Mouse (Mus musculus): ENCODE data around the gene Dock1.
A peak's percentile ranks its signal among the peaks of the same experiment; 100 is the strongest.

Gene Dock1

DNA sequence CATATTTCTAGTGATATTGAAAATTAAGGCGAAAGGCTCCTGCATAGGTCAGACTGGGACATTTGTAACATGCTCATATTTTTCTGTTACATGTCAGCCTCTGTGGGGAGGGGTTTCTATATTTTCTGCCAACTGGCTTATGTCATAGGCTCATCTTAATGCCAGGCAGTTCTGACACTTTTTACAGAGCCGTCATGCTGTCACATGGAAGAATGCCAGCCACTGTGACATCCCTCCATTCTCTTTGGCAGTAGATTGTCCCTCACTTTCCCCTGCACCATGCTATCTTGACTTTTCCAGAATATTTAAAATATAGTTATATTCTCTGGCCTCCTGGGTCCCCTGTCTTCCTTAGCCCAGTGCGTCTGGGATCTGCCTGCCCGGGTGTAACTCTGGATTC is 172.3 kb downstream of the Dock1 start:
- DNase-seq: no peak

DNA sequence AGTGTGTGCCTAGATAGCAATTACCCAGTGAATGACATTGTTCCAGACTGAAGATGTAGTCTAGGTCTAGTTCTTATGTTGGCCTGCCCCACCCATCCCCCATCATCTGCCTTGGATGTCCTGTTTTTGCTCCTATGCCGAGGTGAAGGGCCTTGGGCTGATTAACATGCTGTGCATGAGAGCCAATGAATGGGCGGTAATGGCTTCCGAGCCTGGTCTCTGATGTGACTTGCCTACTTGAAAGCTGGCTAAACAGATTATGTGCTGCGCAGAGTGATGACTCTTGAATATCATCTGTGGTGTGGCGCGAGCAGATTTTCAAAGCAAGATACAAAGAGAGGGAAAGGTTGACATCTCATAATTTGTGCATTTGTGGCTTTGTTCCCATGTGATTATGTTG is 191.5 kb downstream of the Dock1 start:
- no peak for DNase-seq

DNA sequence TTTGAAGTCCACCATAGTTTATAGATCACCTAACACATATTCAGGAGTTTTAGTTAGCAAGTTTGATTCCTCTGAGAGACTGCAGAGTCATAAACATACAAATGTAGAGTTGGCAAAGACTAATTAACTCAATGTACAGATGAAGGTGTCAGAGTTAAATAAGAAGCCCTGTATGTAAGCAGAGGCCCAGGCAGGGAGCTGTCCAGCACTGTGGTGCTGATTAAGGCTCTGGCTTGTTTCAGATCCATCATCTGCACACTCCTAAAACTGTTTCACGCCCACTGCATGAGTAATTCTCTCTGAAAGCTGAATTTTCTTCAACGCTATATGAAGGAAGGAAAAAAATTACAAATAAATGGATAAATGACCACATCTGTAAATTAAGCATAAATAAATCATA is 193.7 kb downstream of the Dock1 start:
- DNase-seq: peak; percentile 46

DNA sequence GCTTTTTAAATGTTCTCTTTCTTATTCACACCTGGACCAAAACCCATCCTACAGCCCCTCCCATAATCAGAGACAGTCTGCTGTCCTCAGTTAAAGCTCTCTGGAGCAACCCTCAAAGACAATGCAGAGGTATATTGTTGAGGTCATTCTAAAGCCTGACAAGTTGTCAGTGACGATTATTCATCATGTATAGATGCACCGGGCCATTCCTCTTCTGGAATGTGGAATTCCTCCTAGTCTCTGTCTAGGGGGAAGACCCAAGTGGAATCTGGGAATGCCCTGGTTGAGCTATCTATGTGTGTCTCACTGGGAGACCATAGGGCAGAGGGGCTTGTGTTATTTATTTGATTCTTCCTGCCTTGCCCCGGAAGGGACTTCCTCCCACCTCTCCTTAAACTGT is 202.1 kb downstream of the Dock1 start:
- no peak for DNase-seq

DNA sequence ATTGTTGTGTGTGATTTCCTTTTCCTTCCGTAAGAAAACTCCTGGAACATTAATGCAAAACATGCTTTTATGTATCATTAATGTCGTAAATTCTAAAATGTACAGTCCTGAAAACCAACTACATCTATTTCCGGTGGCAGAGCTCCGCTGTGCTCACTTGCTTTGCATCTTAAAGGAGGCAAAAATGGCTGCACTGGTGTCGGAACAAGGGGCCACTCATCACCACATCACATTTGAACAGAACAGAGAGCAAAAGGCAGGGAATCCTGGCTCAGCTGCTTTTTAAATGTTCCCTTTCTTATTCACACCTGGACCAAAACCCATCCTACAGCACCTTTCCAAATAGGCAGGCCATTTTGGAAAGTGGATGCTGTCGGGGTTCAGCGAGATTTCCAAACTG is 202.5 kb downstream of the Dock1 start:
- no peak for DNase-seq

DNA sequence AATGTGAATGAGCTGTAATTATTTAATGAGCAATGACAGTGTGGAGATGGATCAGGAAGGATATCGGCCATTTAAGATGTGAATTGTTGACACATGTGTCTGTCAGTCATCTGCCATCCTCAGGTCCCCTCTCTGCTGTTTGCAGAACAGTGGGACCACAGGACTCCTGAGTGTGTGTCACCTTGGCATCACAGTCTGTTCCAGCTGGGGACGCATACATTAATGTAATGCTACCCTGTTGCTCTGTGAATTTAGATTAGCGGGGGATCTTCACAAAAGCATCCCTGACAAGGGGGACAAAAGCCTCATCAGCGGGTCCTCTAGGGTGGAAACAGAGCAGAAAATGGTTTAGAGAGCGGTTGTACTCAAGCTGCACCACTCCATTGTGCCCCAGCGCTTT is 208.5 kb downstream of the Dock1 start:
- DNase-seq: no peak

DNA sequence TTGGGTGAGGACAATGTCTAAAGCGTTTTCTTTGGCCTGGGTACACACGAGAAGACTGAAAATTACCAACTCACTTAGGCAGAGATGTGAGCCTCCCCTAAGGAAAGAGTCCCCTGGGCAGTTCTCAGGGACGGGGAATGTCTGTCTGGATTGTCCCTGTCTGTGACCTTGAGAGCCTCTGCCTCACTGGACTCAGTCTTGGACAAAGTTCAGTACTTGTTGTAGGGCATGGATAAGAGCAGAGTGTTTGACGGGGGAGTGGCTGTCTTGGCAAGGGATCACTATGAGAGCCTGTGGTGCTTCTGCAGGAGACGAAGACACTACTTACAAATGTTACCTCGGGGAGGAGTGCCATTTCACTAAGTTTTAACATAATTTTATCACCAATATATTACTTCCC is 210.0 kb downstream of the Dock1 start:
- no peak for DNase-seq

DNA sequence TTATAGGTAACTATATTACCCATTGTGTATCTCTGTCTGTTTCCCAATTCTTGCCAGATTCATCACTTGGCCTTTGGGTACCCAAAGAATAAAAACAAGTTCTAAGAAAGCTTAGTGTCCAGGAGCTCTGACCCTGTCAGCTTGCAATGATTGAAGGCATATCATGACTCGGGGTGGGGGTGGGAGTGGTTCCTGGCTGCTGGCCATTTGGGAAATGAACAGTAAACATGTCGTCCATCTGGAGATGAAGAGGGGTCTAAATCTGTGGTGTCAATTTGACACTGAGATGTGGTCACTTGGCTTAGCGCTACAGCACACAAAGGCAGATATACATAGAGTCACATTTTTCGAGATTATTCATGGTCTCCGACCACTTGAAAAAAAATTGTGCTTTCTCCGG is 213.1 kb downstream of the Dock1 start:
- DNase-seq: no peak

DNA sequence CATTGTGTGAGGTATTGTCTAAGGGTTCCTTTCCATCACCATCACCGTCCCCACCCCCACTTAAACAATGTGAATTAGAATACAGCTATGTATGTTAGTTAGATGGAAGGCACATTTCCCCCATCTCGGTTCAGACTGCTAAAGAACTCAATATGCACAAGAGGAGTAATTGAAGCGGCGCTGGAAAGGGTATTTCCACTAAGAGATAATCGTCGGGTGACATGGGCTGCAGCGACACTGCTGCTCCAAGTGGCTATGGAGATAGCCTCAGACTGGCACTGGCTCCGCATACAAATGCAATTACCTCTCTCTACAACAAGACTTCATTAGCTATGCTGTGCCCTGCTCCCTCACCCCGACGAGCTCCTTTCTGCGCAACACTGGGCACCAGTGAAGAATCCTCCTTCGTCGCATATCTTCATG is 222.0 kb downstream of the Dock1 start:
- DNase-seq: no peak

DNA sequence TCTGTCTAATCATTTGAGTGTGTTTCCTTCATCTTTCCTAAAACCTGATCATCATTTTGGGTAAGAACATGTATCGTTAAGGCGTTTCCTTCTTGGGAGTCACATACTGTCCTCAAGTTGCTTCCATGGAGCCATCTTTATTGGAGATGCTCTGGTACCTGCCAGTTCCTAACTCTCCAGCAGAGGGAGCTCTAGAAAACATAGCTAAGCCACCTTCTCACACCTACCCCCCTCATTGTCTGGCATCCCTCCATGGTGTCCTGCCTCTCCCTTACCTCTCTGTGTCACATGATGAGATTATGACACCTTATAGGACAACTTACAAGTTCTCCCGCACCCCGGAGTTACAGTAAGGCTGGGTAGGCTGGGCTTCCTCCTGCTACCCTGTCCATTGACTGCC is 222.5 kb downstream of the Dock1 start:
- no peak for DNase-seq

DNA sequence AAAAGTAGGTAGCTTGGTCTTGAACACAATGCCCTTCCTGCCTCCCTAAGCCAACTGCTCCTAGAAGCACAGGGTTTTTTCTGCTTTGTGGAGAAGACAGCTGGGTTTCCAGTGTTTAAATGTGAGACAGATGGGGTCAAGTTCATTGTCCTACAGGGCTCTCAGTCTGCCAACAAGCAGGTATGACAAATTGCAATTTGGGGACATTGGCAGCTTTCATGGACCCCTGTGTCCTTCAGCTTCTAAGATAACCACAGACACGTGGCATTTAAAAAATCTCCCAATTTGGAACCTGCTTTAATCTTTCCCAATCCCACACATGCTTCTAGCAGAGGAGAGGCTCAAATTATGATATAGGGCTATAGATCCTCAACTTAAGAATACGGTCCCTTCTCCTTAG is 224.2 kb downstream of the Dock1 start:
- DNase-seq: no peak

DNA sequence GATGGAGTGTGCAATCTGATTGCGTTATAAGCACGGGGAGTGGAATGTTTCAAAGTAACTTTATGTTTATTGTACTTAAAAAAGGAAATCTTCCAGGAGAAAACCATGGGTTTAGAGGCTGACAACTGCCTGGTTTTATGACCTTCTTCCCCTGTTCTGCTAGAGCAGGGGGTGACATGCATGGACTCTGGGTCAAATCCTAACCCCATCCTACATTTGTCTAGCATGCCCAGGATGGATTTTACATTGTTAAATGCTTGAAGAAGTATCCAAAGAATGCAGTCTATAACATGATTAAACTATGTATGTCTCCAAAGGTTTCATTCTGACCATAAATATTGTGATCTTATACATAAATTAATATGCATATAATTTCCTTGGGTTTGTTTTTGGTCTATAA is 229.0 kb downstream of the Dock1 start:
- DNase-seq: no peak

DNA sequence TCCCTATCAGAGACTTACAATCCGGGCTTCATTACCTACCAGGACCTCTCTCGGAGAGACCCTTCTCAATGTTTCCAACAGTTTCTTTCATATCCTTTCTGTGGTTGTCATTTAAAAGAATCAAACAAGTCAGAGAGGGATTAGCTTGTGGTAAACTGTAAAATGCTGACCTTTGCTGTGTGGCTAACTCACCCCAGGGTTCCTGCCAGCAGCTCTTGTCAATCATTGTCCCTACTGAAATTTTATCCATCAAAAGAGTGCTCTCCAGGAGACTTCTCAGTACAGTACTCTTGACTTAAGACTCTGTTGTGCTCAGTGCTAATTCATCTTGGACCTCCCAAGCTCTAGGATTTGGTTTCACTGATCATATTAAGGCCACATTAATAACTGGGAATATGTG is 231.5 kb downstream of the Dock1 start:
- DNase-seq: no peak

DNA sequence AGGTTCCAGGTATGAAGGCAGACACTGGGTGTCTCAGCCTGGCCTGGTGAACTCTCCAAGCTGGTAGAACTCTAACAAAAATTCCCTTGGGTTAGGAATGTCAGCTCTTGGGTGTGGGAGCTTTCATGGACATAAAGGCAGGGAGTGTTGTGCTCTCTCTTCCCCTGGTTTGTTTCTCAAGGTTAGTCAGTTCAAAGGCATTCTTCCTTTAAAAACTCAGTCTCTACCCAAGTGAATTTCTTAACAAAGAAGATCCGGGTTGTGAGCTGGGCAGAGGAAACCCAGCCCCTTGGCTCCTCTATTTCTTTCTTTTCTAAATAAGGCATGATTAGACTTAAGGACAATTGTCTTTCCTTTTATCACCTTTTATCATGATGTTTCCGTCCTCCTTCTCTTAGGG is 261.4 kb downstream of the Dock1 start:
- DNase-seq: no peak

DNA sequence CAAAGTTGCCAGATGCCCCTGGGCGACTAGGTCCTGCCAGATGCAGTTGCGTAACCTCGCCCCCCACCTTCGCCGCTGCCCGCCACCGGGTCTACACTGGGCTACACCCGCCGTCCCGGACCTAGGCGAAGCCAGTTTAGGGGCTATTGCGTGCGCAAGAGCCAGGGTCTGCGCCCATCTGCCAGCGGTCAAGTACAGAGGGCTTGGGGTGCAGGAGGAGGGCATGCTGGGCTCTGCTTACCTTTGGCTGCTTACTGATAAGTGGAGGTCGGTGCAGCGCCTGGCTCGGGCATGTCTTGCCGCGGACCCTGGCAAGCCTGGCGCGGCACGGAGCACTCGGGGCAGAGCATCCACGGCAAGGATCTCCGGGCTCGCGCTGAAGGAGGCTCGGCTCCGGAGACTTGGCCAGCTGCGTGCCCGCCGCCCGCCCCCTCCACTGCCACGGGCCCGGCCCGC is 267.0 kb downstream of the Dock1 start:
- DNase-seq: no peak

DNA sequence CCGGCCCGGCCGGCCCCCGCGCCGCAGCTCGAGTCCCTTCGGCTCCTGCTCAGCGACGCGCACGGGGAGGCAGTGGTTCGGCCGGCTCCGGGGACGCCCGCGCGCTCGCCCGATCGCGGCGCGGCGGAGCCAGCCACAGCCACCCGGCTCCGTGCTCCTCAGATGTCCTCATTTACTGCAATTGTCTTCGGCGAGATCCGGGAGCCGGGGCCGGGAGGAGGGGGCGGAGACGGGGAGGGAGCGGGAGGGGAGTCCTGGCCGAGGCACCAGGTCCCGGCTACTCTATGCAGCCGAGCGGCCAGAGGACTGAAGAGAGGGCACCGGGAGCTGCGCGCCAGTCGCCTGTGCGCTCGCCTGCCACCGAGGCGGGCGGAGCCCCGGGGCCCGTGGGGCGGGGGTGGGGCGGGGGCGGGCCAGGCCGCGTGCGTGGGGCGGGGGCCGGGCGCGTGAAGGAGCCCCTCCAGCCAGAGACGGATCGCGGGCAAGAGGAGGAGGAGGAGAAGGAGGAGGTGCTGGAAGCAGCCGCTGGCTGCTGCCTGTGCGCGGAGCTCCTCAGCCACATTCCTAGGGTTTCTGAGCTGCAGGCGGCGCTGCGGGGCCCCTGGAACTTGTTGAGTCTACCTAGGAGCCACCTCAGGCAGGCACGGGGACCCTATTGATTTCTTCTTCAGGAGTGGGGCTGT is 267.6 kb downstream of the Dock1 start, which contains the start of gene Fam196a:
Gene Fam196a (minus strand): TSS at position 504 of the 683 bp plus-strand sequence.
- peak; percentile 43 for DNase-seq

DNA sequence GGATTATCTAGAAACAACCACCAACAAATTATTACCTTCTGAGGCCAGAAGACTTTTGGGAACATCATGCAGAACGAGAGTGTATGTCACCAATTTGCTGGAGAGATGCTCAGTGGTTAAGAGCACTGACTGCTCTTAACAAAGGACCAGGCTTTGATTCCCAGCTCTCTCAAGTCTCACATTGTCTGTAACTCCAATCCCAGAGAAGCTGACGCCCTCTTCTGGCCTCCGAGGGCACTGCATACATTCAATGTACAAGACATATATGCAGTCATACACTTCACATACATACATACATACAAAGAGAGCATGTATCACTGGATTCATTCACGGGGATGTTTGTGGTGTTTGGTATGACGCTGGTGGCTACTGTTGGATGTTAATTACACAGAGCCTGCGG is 271.4 kb downstream of the Dock1 start:
- DNase-seq: no peak

DNA sequence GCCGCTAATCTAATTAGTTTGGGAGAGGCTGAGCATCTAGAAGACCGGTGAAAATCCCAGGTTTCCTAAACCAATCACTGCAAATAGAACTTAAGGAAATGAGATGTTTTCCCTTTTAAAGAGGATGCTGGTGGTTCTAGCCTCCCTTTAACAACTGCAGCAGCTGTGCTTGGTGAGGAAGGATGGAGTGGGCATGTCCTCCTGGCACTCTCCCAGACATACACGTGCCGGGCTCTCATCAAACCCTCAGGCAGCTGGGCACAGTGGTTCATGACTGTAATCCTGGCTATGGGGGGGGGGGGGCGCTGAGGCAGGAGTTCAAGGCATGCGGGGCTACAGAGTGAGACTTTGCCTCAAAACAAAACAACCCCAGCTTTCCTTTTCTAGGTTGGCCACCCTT is 272.6 kb downstream of the Dock1 start:
- no peak for DNase-seq

DNA sequence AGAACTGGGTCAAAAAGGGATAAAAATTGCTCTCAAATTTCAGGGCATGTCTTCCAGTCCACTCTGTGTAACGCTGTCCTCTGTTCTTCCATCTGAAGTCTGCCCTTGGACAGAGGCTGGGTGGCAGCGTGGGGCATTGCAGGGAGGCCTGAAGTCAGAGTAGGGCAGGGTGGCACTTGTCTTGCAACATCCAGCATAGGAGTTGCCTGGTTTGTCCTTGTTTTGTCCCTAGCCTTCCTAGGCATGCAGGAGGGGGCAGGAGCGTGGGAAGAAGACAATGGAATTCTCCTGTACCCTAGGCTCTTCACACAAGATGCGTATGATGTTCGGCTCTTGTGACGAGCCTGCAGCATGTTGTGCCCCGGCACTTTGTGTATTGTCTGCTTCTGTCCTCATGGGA is 273.2 kb downstream of the Dock1 start:
- DNase-seq: no peak

DNA sequence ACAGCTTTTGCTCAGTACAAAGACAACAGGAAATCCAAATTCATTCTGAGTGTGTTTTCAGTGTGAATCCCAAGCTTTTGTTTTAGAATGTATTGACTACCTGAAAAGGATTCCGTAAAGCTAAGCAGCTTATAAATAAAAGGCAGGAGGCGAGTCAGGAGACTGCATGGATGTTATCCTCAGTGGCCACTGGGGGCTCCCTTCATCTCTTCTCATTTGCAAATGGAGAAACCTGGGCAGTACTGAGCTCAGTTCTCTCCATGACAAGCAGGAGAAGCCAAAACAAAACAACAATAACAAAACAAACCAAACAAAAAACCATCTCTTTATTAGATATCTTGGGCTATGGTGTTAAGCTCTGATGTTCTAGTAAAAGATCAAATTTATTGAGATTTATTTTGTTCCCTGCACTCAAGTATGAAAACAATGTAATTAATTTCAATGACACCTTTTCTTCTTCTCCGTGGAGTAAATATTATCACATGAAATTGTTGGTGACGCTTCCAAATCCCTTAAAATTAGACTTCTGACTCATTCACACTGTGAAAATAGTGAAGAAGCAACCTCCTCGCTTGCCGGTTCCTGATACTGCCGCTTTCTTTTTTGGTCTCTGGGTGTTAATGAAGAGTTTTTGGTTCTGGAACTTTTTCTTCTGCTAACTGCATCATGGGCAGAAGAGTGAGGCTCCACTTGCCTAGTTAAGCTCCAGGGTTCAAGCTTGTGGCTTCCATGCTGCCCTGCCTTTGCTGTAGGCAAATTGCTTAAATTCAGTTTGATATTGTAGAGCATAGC is 275.7 kb downstream of the Dock1 start:
- DNase-seq: no peak

DNA sequence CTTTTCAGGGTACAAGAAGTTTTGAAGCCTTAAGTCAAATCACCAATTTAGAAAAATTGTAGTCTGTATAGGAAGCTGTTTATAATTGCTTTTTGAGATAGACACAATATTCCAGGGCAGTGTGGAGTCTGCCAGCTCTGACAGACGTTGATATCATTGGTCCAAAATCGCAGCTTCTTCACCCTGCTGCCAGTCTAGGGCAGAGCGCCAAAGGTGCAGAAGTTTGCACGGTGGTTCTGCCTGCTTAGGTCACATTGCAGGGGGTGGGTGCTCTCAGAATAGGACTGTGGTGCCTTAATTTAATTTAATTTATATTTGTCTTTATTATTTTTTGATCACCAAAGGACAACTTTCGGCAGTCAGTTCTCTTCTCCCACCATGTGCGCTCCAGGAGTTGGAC is 288.6 kb downstream of the Dock1 start:
- DNase-seq: no peak

DNA sequence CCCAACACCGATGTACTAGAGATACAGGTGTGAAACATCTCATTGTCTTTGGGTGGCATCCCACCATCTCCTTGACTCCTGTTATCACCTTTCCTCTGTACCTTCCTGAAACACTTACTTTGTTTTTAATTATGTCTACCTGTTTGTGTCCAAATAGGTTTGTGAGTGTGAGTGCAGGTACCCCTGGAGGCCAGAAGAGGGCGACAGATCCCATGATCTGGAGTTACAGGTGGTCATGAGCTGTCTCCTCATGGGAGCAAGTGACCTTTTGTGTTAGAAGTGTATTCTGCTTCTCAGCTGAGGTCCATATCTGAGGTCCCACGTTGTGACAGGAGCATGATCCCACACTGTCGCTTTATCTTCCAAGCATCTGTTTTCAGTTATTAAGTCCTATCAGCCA is 290.4 kb downstream of the Dock1 start:
- peak; percentile 7 for DNase-seq

DNA sequence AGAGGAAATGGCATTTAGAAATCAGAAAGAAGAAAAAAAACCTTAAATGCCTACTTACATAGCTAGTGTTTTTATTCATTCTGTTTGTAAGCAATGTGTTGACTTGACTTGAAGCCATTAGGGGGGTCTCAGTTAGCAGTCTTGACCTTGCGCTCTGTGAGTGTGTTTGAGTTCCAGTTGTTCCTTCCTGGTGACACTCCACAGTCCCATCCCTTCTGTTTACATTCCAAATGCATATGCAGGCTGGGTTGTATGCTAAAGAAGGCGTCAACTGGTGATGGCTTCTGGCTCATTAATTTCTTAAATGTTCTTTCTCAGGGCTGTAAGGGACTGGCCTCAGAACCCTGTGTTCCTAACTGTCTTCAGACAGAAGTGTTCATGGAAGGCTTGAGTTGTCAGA is 291.2 kb downstream of the Dock1 start:
- DNase-seq: no peak

DNA sequence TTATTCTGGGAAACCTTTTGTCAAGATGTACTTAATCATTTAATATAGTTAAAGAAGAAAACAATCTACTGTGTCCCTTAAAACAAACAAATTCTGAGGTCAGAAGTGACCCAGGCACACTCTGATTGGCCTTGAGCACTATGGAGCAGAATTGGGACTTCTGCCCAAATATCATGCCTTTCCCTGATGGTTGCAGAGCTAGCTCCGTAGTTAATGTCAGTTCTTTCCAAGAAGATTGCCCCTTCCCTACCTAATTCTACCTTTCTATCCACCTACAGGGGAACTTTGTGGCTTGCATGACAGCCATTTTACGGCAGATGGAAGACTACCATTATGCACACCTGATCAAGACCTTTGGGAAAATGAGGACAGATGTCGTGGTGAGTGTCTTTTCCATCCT is 319.8 kb downstream of the Dock1 start:
- DNase-seq: no peak

DNA sequence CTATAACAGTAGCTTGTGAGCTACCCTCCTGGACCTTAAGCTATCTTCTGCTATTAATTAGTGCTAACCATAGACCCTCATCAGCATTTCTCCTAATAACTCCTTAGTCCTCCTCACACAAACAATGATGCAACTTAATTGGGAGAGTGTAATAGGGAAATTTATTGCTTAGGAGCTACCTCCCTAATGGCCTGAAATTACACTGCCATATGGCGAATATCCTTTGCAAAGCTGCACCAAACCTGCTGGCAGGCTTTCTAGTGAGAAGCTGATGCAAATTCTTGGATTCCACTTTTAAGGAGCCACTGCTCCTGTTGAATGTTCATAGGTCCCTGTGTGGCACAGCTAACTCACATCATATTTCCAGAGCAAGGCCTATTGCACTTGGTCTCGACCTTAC is 320.5 kb downstream of the Dock1 start:
- no peak for DNase-seq
